Mouse (Mus musculus) large intestine, adult 2 months (tissue): ENCODE measurements around the gene Ube2j1. TPM values are rescaled to one million over a fixed set of nuclear protein-coding genes. Genes with fewer than 3 reads are reported as not detected.

ENCODE experiments used
- DNase-seq: peaks from one replicate; pipeline ENCODE4 v3.0.0-alpha.2; 2012; ENCODE audit warnings: low read depth, low spot score
- WGBS: fragments of 180-500 bp; shearing (Covaris S2); methylation state at CpG from one replicate; pipeline ENCODE4 v1.1.7; 2018; 5-methylcytosine and 5-hydroxymethylcytosine counted together
- polyA plus RNA-seq: library from polyadenylated mRNA; depleted of rRNA; stranded (reverse); fragments of >200 nt; gene quantifications from 2 replicates; pipeline ENCODE4 v1.2.3, GENCODE M21; 2012

The Ube2j1 gene
- polyA plus RNA-seq, 1 experiment, result 17.4 TPM

GRCm38 (mm10) chr4:33007443-33008217 lies 23.6 kb upstream of the Ube2j1 start:
- WGBS, result 23% methylated on average over 9 of the region's 9 CpGs
- DNase-seq, result no peak

- 100% methylated on average over 1 of the region's 1 CpGs for WGBS
- no peak for DNase-seq
Observed at GRCm38 (mm10) chr4:33010078-33010477, 21.1 kb upstream of the Ube2j1 start.

GRCm38 (mm10) chr4:33012484-33012883 lies 18.7 kb upstream of the Ube2j1 start:
- 89% methylated on average over 4 of the region's 4 CpGs for WGBS
- DNase-seq, result no peak

- WGBS, result 34% methylated on average over 9 of the region's 9 CpGs
- DNase-seq, result peak; percentile 73
Observed at GRCm38 (mm10) chr4:33018361-33018999, 12.7 kb upstream of the Ube2j1 start.

GRCm38 (mm10) chr4:33024420-33024819 lies 6.8 kb upstream of the Ube2j1 start:
- DNase-seq, result no peak
- WGBS, result 80% methylated on average over 8 of the region's 8 CpGs

- DNase-seq, result no peak
- WGBS, result 88% methylated on average over 7 of the region's 7 CpGs
Observed at GRCm38 (mm10) chr4:33029104-33029503, 2.1 kb upstream of the Ube2j1 start.

- DNase-seq, result no peak
- 3% methylated on average over 55 of the region's 55 CpGs for WGBS
Observed at GRCm38 (mm10) chr4:33030264-33031194, 687 bp upstream of the Ube2j1 start.

- no peak for DNase-seq
- 16% methylated on average over 4 of the region's 4 CpGs for WGBS
Observed at GRCm38 (mm10) chr4:33032045-33032444, 829 bp downstream of the Ube2j1 start.

GRCm38 (mm10) chr4:33033515-33033914 lies 2.3 kb downstream of the Ube2j1 start:
- DNase-seq, result no peak
- WGBS, result 59% methylated on average over 6 of the region's 6 CpGs

GRCm38 (mm10) chr4:33039826-33040225 lies 8.6 kb downstream of the Ube2j1 start:
- WGBS, result 72% methylated on average over 4 of the region's 4 CpGs

GRCm38 (mm10) chr4:33049601-33050000 lies 18.4 kb downstream of the Ube2j1 start:
- no peak for DNase-seq
- 95% methylated on average over 11 of the region's 11 CpGs for WGBS

More at GRCm38 (mm10) chr4:33039826-33040225, 8.6 kb downstream of the Ube2j1 start:
- no peak for DNase-seq

- no peak for DNase-seq
- WGBS, result 81% methylated on average over 3 of the region's 3 CpGs
Observed at GRCm38 (mm10) chr4:33052055-33052454, 20.8 kb downstream of the Ube2j1 start.

GRCm38 (mm10) chr4:33052650-33053049 lies 21.4 kb downstream of the Ube2j1 start:
- DNase-seq, result no peak
- 85% methylated on average over 5 of the region's 5 CpGs for WGBS

GRCm38 (mm10) chr4:33054426-33054825 lies 23.2 kb downstream of the Ube2j1 start:
- no peak for DNase-seq

GRCm38 (mm10) chr4:33056317-33056716 lies 25.1 kb downstream of the Ube2j1 start:
- DNase-seq, result no peak
- WGBS, result 45% methylated on average over 1 of the region's 1 CpGs

- 74% methylated on average over 11 of the region's 11 CpGs for WGBS
- no peak for DNase-seq
Observed at GRCm38 (mm10) chr4:33057890-33058687, 26.9 kb downstream of the Ube2j1 start.

- DNase-seq, result no peak
- 31% methylated on average over 7 of the region's 7 CpGs for WGBS
Observed at GRCm38 (mm10) chr4:33061158-33061557, 29.9 kb downstream of the Ube2j1 start.

- DNase-seq, result no peak
- 83% methylated on average over 4 of the region's 4 CpGs for WGBS
Observed at GRCm38 (mm10) chr4:33062981-33063380, 31.8 kb downstream of the Ube2j1 start, which contains the start of gene Gabrr2. TSS of gene Gabrr2 (plus strand) at chr4:33062999.

- WGBS, result 77% methylated on average over 6 of the region's 6 CpGs
- no peak for DNase-seq
Observed at GRCm38 (mm10) chr4:33064986-33065385, 33.8 kb downstream of the Ube2j1 start.
